Mouse (Mus musculus) gastrocnemius, postnatal 10 days (tissue): ENCODE results near the gene Mmp9. TPM values are rescaled to one million over a fixed set of nuclear protein-coding genes. Genes with fewer than 3 reads are reported as not detected.
A peak's percentile ranks its signal among the peaks of the same experiment; 100 is the strongest.

ENCODE experiments used
- DNase-seq: peaks from one replicate; pipeline ENCODE4 v3.0.0; 2021; ENCODE audit warnings: mixed read lengths
- total RNA-seq, 2 experiments: library from RNA; stranded (reverse); gene quantifications; 2 replicates each; pipeline ENCODE4 v1.2.3; 2021

The Mmp9 gene
- total RNA-seq, 2 experiments from 2014 or later = 1.2 to 96.6 TPM

GRCm38 (mm10) chr2:164994156-164994555 is 53.6 kb downstream of the Mmp9 start:
- DNase-seq = no peak

GRCm38 (mm10) chr2:164994659-164995428 is 54.3 kb downstream of the Mmp9 start:
- no peak for DNase-seq

GRCm38 (mm10) chr2:164995976-164996375 is 55.4 kb downstream of the Mmp9 start:
- DNase-seq = no peak

DNA sequence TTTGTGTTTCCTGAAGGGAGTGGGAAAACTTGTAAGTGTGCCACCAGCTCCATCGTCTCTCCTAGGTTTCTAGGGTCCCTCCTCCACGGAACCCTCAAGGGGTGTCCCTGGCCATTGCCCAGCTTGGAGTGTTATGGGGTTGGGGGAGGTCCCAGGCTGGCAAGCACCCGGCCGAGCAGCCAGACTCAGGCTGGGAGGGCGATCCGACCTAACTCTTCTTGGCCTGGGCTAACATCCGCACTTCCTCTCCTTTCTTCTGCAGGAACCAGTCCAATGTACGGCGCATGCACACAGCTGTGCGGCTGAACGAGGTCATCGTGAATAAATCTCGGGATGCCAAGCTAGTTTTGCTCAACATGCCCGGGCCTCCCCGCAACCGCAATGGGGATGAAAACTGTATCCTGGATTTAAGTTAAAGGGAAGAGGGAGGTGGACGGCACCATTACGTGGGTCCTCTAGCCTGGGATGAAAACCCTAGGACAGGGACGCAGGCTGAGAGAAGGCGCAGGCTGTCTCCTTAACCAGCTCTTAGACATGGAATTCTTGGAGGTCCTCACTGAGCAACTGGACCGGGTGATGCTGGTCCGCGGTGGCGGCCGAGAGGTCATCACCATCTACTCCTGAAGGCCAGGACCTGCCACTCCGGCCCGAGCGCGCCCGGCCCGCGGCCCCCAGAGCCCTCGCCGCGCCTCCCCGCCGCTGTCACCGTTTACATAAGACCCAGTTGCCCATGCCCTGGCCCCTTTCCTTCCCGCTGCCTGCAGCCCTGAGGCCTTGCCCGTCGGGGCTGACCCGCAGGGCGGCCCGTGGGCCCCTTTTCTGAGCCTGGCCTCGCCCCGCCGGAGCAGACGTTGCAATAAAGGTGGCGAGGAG is 56.5 kb downstream of the Mmp9 start:
- no peak for DNase-seq

DNA sequence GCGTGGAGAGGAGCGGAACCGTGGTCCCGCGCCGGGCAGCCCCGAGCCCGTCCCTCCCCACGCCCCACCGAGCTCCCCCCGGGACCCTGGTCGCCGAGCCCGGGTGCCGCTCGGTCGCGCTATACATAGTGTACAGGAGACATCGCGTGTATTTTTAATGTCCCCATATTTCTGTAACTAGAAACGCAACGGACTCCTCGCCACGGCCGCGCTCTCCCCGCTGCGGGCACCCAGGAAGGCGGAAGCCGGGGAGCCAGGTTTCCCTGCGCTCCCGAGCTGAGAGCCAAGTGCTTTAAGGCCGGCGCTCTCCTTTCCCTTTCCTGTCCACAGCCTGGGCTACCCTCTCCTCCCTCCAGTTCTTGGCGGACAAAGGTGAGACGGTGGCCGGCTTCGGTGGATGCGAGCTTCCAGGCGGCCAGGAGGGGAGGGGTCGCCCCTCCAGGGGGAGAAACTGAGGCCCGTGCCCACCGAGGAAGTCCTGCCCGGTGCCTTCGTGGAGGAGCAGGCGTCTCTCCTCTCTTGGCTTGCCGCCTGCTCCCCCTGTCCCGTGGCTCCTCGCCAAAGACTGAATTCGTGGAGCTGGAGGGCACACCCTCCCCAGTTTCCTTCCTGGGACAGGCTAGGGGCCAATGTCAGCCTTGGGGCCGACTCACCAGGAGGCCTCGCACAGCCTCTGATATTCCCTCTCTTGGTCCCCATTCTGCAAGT is 57.3 kb downstream of the Mmp9 start:
- DNase-seq = peak; percentile 34

- DNase-seq = no peak
Observed at GRCm38 (mm10) chr2:165001958-165002357, 61.4 kb downstream of the Mmp9 start.

DNA sequence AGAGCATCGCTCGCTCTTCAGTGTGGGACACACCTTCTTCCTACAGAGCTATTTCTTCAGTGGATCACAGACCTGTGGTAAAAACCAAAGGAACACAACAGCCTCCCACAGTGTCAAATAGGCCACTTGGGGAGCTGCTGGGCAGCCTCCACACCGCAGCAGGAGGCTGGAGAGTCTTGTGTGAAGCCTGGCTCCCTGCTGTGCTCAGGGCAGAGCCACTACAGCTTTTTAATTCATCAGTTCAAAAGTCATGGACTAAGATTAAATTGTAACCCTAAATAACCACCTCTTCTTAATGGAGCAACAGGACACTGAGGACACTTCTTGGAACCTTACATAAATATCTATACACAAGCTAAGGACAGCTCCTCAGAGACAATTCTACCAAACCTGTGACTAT is 62.5 kb downstream of the Mmp9 start:
- DNase-seq = no peak

- DNase-seq = no peak
Observed at GRCm38 (mm10) chr2:165004237-165004636, 63.7 kb downstream of the Mmp9 start.

Other genes starting within 250 kb of the Mmp9 start
- not detected for gene Spint4, start 242.3 kb upstream of the Mmp9 start, total RNA-seq
- gene Spint5, start 225.5 kb upstream of the Mmp9 start, total RNA-seq = not detected
- gene Wfdc3, start 194.8 kb upstream of the Mmp9 start, total RNA-seq = not detected
- gene Dnttip1, start 194.8 kb upstream of the Mmp9 start, total RNA-seq = 10 to 100 TPM; 27.4 to 31.9 TPM
- 10 to 100 TPM; 14.2 to 16.9 TPM for gene Ube2c, start 170.9 kb upstream of the Mmp9 start, total RNA-seq
- over 10,000 TPM; 13,775 to 14,965 TPM for gene Tnnc2, start 160.8 kb upstream of the Mmp9 start, total RNA-seq
- gene Snx21, start 155.0 kb upstream of the Mmp9 start, total RNA-seq = 10 to 100 TPM; 18.1 to 20.5 TPM
- 10 to 100 TPM in 1 of 2 experiments, 1 to 10 TPM in 1; 9.7 to 10.4 TPM for gene Acot8, start 135.9 kb upstream of the Mmp9 start, total RNA-seq
- gene Zswim3, start 135.7 kb upstream of the Mmp9 start, total RNA-seq = 1 to 10 TPM; 1.2 to 1.4 TPM
- 1 to 10 TPM; 3.5 to 4.5 TPM for gene Zswim1, start 118.1 kb upstream of the Mmp9 start, total RNA-seq
- gene Spata25, start 112.2 kb upstream of the Mmp9 start, total RNA-seq = under 1 TPM; 0.68 TPM
- gene Ctsa, start 107.9 kb upstream of the Mmp9 start, total RNA-seq = 10 to 100 TPM; 53.3 to 75.2 TPM
- 10 to 100 TPM; 39.2 to 45.2 TPM for gene Neurl2, start 107.3 kb upstream of the Mmp9 start, total RNA-seq
- 10 to 100 TPM; 15.2 to 18.5 TPM for gene Pltp, start 83.1 kb upstream of the Mmp9 start, total RNA-seq
- gene Pcif1, start 61.5 kb upstream of the Mmp9 start, total RNA-seq = 10 to 100 TPM; 31.2 to 34.3 TPM
- gene Zfp335, start 29.0 kb upstream of the Mmp9 start, total RNA-seq = 10 to 100 TPM in 1 of 2 experiments, 1 to 10 TPM in 1; 8.5 to 11.0 TPM
- 1 to 10 TPM; 1.4 to 1.5 TPM for gene Slc12a5, start 20.0 kb downstream of the Mmp9 start, total RNA-seq
- 10 to 100 TPM; 13.4 to 20.4 TPM for gene Ncoa5, start 94.1 kb downstream of the Mmp9 start, total RNA-seq
- gene Cd40, start 114.8 kb downstream of the Mmp9 start, total RNA-seq = under 1 TPM; 0.95 to 0.96 TPM
- not detected for gene 1700025C18Rik, start 150.0 kb downstream of the Mmp9 start, total RNA-seq